Mouse (Mus musculus): ENCODE data around the gene Gapdh.
A peak's percentile ranks its signal among the peaks of the same experiment; 100 is the strongest.

The Gapdh gene

DNA sequence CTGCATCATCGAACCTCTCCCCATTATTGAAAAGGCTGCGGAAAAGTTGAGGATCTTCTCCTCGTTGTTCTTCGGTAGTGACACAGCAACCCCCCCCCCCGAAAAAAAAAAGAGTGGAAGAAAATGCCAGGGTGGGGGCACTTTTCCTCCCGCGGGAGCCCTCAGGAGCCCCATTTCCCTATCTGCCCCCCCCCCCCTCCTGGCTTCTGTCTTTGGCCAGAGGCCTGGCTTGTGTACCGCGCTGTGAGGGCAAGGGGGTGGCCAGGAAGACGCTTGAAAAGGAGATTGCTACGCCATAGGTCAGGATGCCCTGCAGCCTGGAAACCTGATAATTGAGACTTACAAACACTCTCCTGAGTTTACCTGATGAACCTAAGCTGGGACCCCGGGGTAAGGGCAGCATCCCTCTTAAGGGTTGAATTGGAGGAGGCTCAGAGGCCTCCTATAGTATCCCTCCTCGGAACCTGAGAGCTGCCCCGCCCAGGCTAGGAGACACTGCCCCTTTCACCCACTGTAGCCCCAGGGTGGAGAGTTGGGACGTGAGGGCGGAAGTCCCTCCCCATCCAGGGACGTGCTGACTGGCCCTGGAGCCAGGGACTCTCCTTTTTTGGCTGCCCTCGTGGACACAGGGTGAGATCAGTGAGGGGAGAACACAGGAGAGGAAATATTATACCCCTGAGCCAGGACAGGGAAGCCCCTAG is at the start of gene Gapdh:
Gene Gapdh, minus strand, starts transcription at position 417 of the 701 bp plus-strand sequence.
- peak; percentile 62 to 67 for DNase-seq (ENCODE audit: low spot score in 2 of 2)

DNA sequence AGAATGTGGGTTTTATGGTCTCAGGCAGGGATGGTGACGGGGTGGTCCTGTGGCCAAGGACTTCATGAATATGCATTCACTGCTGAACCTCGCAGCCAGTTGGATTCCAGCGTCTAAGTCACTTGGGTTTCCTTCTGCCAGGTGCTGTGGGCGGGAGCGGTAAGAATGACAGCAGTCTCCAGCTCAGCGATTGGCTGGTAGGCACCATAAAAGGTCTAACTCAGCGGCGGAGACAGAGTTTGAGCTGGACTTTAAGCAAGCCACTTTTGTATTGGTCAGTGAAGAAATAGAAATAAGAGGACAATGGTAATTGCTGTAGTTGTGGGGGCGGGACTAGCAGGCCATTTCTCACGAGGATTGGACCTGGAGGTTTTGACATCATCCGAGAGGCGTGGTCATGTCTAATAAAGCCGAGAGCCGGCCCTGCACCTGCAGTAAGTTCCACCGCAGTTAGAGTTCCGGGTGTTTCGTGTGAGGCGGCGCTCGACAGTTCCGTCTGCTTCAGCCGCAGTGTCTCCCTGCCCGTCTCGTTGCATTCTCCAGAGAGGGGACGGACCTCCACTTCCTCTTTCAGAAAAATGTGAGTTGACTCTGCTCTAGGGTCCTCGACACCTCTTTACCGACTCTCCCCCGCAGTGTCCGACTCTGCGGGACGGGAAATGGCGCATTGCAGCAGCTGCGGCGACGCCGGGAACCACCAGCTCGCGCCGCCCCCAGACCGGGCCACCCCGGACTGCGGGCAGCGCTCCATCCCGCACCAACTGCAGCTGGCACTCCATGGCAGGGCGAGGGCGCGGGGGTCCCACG is 49.1 kb upstream of the Gapdh start, which contains the start of gene Vamp1:
Gene Vamp1, plus strand, starts transcription at position 404 of the 807 bp plus-strand sequence.
- peak; percentile 95 to 98 for DNase-seq (ENCODE audit: low spot score in 2 of 2)

DNA sequence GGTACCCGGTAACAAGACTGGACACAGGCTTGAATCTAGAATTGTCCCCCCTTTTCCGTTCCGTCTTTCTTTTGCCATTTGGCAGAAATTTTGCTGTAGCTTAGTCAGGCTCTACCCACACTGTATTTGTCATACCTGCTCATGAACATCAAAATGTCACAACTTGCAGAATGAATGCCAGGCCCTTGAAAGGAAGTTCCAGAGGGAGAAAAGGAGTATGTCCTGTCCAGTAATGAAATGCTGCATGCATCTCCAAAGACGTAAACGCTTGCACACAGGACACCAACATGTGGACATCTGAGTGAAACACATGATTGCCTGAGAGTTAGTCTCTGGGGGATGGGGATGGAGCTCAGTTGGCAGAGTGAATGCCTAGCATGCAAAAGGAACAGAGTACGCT is 47.4 kb upstream of the Gapdh start:
- DNase-seq (ENCODE audit: low spot score in 2 of 2) = no peak

DNA sequence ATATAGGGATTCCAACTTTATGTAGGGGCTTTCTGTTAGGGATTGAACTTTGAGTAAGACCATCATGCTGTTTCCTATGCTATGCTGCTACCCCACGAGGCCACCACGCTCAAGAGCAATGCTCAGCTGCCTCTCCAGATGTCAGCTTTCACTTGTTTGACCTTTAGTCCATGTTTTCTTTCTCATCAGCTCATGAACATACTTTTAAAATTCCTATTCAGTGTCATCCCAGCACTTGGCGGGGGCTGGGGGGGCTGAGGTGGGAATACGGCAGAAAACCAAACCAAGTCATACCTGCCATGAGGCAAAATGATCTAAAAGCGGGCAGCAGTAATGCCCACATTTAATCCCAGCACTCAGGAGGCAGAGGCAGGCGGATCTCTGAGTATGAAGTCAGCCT is 46.9 kb upstream of the Gapdh start:
- DNase-seq (ENCODE audit: low spot score in 2 of 2) = no peak

DNA sequence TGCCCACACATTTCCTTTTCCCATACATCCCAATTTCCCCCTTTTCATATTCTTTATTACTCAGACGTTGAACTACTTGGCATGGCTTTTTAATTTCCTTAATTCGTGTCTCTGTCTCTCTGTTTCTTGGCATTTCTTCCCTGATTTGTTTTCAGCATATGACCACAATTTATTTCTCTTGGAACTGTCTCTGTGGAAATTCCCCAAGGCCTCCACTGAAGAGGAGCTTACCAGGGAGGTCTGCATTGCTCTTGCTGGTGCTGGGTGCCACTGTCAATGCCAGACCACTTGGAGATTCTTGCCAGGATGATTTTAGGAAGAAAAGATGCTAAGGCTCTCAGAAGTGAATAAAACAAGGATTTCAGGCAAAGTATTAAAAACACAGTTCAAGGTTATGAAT is 46.4 kb upstream of the Gapdh start:
- DNase-seq (ENCODE audit: low spot score in 2 of 2) = no peak

DNA sequence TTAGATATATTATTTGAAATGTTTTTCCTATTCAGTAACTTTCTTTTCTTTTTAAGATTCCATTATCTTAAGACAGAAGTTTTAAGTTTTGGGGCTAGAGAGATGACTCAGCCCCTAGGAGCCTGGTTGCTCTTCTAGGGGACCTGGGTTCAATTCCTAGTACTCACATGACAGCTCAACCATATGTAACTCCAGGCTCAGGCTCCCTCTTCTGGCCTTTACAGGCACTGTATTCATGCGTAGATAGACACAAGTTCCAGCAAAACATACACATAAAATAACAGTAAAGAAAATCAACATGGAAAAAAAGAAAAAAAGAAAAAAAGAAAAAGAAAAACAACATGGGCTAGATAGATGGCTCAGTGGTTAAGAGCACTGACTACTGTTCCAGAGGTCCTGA is 44.2 kb upstream of the Gapdh start:
- no peak for DNase-seq (ENCODE audit: low spot score in 2 of 2)

DNA sequence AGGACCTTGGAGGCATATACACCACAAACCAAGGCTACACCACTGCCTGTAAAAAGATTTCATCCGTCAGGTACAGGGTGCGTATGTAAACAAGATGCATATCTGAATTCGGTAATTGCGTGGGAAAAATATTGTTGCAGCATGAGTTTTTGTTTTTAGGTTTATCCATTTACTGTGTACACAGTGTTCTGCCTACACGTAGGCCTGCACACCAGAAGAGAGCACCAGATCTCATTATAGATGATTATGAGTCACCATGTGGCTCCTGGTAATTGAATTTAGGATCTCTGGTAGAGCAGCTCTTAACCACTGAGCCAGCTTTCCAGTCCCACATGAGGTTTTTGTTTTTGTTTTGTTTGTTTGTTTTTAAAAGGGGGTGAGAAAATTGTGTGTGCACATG is 30.9 kb upstream of the Gapdh start:
- DNase-seq (ENCODE audit: low spot score in 2 of 2) = no peak

DNA sequence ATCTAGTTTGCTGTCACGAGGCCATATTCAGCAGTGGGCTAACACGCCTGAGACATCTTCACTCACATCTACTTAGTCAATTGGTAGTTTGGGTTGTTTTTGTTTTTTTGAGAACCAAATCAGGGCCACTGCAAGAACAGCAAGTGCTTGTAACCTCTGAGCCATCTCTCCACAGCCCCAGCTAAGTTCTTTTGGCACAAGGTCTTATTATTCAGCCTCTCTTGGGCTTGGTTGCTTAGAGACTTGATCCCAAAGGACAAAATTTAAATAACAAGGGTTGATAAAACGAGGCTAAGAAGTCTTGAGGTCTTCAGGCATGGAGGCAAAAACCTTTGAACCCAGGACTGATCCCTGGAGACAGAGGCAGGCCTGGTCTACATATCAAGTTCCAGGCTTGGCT is 30.0 kb upstream of the Gapdh start:
- DNase-seq (ENCODE audit: low spot score in 2 of 2) = no peak

DNA sequence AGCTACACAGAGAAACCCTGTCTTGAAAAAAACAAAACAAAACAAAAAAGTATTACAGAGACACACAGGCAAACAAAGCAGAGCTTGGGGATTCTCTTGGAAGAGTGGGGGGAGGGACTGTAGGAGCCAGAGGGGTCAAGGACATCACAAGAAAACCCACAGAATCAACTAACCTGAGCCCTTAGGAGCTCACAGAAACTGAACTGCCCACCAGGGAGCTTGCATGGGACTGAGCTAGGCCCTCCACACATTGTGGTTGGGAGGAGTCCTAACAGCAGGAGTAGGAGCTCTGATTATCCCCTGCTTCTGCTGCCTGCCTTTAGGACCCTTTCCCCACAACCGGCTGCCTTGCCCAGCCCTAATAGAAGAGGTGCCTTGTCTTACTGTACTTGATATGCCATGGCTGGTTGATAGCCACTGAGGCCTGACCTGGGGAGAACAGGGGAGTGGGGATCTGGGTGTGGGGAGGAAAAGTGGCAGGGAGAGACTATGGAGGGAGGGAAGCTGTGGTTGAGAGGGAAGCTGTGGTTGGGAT is 29.3 kb upstream of the Gapdh start:
- no peak for DNase-seq (ENCODE audit: low spot score in 2 of 2)

DNA sequence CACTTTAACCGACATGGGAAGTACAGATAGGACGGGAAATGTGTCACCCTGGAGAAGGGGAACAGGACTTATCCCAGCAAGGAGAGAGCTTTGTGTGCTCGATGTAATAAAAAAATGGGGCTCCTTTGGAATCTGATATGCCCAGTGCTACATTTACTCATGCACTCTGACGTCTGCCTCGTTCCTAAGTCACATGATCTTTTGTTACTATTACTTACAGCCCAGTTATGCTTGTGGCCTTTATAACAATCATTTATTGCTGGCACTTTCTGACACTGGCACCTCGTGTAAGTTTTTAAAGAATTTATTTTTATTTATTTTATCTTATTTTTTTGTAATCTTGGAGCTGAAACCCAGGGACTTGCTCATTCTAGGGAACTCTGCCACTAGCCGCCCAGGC is 27.1 kb upstream of the Gapdh start:
- no peak for DNase-seq (ENCODE audit: low spot score in 2 of 2)

DNA sequence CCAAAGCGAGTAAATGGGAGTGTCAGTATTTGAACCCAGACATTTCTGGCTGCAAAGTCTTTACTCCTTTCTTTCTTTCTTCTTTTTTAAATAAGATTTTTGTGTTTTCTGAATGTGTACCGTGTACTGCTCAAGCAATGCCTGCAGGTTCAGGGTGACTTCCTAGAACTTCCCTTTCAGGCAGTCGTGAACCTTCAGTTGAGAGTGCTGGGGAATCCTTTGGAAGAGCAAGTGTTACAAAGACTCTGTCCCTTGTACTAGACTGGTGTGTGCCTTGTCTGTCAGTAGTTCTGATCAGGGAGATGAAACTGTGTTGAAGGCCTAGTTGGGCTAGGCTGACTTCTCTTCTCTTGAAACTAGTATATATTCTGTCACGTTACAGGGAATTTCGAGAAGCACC is 26.6 kb upstream of the Gapdh start:
- no peak for DNase-seq (ENCODE audit: low spot score in 2 of 2)

DNA sequence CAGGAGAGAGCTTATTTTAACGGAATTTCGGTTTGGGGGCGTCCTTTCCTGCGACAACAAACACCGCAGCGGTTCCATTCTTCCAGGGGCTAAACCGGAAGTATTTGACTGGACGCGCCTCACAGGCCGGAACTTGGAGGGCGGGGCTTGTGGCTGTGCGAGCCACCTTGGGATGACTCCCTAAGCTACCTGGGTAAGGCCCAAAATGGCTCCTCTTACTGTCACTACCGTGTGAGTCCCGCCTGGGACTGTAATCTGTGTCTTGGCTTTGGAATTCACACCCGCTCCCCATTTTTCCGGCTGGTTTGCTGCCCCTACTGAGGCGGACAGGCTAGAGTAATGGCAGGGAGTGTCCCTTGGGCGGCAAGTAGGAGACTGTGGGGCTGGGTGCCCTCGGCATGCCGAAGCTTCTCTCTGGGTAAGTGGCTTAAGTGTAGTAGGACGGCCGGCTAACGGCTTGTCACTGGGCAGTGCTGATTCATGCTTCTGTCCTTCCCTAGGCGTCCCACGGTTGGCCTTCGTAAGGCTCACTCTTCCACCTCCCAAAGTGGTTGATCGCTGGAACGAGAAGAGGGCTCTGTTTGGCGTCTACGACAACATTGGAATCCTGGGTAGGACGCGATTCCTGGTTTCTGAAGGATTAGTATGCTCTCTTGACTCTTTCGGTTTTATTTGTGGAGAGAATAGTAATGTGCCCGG is 25.9 kb upstream of the Gapdh start:
- peak; percentile 95 for DNase-seq (ENCODE audit: low spot score in 2 of 2)

DNA sequence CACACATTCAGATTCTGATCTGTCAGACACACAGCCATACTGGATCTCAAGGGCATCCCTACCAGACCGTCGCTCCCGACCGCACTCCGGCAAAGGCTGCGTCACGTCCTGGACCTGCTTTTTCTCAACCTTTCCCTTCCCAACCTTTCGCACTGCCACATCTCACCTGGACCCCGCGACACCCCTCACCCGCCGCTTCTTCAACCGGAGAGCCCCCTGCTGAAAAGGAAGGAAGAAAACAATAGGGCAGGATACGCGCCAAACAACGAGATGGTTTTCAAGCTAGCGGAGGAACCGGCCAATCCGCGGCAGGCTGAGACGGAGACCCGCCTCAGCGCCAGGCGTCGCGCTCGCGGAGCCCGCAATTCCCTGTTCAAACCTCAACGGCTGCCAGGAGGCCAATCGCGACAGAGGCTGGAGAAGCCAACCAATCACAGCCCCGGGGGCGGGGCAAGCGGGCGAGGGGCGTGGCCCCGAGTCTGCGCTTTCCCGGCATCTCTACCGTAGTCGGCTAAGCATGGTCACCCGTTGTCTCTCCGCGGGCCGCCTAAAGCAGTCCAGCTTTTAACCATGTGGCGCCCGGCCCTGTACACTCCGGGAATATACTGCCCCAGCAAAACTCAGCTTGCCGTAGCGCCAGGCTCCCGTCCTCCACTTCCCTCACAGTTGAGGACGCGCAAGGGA is 25.2 kb upstream of the Gapdh start, which contains the start of the genes Ncapd2 and Mrpl51:
Gene Ncapd2, minus strand, starts transcription at position 370 of the 684 bp plus-strand sequence.
Gene Mrpl51, plus strand, starts transcription at position 470 of the 684 bp plus-strand sequence.
- peak; percentile 99 for DNase-seq (ENCODE audit: low spot score in 2 of 2)

DNA sequence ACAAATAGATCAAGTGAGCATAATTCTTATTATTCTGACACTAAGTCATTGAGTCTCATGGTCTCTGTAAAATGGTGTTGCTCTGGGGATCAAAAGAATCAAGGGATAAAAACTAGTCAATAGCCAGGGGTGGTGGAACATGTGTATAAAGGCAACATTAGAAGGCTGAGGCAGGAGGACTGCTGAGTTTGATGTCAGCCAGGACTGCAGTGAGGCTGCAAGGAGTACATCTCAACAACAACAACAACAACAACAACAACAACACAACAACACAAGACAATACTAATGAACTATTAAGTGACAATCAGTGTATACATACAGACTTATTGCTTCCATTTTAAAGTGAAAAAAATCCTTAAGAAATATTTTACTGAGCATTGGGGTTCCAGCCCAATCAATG is 24.5 kb upstream of the Gapdh start:
- DNase-seq (ENCODE audit: low spot score in 2 of 2) = no peak

DNA sequence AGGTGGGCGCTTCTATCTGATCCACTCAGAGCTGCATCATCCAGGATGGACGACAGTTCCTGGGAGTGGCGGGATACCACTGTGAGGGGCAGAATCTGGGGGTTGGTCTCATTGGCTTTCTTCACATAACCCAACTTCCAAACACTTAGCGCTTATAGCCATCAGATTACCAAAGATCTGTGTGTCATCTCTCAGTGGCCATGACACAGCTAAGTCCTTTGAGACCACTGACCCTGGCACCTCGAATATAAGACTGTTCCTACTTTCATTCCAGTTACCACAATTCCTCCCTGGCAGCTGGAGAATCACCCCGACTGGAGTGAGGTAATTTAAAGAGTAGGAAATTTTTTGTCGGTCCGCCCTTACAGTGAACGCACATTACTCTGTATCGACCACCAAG is 19.9 kb upstream of the Gapdh start:
- no peak for DNase-seq (ENCODE audit: low spot score in 2 of 2)

DNA sequence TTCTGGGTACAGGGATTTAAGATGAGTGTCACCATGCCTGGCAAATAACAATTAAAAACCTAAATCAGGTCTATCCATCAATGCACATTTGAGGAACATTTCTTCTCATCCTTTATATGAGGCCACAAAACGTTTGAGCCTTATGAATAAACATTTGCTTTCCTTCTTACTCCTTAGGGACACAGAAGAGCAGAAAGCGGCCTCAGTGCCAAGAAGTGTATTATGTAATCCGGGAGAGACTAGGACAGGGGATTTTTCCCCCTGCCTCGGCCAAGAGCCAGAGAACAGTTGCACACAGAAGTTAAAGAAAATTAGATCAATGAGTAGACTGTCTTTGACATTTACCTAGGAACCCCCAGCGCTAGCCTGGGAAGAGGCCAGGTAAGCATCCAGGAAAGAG is 15.9 kb upstream of the Gapdh start:
- DNase-seq (ENCODE audit: low spot score in 2 of 2) = no peak

DNA sequence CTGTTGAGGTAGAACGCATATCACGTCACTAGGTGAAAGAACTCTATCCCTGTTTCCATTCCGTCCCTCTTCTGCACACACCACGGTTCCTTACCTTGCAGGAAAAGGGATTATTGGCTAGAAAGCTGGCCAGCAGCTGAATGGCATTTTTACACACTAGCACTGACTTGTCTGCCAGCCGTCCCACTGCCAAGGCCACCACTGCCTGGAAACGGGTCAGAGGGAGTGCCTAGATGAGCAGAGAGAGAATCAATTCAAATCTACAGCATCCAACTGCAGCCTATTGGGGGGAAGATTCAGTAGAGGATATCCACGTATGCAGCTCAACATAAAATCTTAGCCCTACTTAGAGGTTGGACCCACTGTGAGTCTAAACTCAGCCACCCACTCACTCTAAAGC is 13.3 kb upstream of the Gapdh start:
- peak in 1 of 2 experiments; percentile 23 for DNase-seq (ENCODE audit: low spot score in 2 of 2)

DNA sequence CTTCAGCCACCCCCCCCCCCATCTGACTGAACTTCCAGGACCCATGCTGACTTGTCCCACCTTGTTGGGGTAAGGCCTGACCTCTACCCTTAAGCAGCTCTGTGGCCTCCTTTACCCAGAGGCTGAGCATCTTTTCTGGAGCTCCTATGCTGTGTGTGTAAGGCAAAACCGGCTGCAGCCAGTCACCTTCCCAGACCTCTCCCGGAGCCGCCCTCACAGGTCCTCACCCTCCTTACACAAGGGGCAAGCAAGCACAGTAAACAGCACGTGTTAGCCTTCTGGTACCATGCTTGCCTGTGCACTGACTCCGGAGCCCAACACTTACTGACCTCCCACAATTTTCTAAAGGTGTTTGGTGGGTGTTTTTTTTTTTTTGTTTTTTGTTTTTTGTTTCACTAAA is 9.2 kb upstream of the Gapdh start:
- no peak for DNase-seq (ENCODE audit: low spot score in 2 of 2)

DNA sequence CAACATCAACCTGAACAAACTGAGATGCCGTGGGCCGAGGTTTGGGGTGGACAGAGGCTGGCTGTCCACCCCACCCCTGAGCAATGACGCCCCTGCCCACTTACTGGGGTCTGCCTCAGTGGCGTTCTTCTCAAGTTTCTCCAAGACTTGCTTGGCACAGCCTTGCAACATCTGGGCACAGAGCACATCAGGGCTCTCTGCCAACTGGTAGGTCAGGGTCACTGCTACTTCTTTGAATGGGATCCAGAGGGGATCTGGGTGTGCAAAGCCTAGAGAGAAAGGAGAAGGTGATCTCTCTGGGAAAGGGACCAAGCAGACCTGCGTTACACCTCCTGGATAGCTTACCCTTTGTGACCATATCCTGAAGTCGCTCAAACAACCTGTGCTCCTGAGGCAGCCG is 7.0 kb upstream of the Gapdh start:
- DNase-seq (ENCODE audit: low spot score in 2 of 2) = no peak

DNA sequence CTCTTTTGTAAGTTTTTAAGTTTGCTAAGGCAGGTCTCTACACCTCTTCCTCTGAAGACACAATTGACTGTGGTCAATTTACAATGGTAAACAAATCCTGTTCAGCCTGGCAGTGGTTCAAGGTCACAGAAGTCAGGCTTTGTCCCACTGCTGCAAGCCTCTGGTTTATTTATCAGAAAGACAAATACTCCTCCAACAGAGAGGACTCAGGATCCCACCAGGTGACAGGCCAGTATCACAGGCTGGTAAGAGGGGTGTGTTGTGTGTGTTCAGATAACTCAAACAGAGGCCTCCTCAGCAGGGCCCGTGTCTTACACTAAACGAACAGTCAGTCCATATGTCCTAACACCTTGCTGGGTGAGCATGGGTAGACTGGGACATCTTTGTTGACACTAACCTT is 6.2 kb upstream of the Gapdh start:
- no peak for DNase-seq (ENCODE audit: low spot score in 2 of 2)

DNA sequence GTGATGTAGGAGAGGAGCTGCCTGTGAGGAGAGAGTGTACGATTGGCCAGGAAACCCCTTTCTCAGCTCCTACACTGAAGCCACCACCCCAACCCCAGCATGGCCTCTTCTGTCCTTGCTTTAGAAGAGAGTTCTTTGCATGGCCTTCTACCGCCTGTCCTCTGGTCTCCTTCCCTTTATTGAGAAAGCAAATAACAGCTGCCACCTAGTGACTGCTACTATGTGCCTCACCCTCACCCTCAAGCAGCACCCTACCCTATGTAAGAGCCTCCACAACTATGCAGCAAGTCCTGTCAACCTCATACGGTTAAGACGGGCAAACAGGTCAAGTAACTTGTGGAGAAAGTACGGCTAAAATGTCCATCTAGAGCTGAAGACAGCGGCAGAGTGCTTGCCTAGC is 3.9 kb upstream of the Gapdh start:
- no peak for DNase-seq (ENCODE audit: low spot score in 2 of 2)

DNA sequence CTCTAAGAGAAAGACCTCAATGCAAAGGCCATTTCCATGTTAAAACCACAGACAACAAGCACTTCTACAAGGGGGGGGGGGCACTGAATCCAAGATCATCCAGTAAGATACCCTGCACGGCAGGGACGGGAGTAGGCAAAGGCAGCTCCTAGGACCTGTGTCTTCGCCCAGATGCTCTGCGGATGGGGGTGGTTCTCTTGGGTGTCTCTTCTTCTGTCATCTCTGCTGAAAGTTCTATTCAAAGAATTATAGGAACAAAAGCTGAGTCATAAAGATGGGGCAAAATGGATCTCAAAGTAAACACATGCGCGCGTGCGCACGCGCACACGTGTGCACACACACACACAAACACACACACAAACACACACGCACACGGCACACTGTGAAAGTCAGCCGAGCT is 1.8 kb upstream of the Gapdh start:
- DNase-seq (ENCODE audit: low spot score in 2 of 2) = no peak

Data from right cerebral cortex, postnatal 10 days (tissue).